Mouse (Mus musculus) retina, postnatal 1 day (tissue): Measurements from ENCODE around the gene Rufy1.
A peak's percentile ranks its signal among the peaks of the same experiment; 100 is the strongest.
"Not testable (repeated sequence)": the region's sequence is repeated elsewhere in the genome, so short reads cannot be mapped to it uniquely, and the experiment has no call there.

ENCODE experiments used
- DNase-seq: peaks from one replicate; pipeline ENCODE4 v3.0.0-alpha.2; 2012

Rufy1 gene

GRCm38 (mm10) chr11:50376911-50377891 lies 53.7 kb downstream of the Rufy1 start, which contains the start of gene Hnrnph1:
Gene Hnrnph1 (plus strand): TSS chr11:50376990.
- peak; percentile 99 for DNase-seq

- DNase-seq, result no peak
These were observed 54.7 kb downstream of the Rufy1 start for GRCm38 (mm10) chr11:50376156-50376790.

- no peak for DNase-seq
These were observed 55.5 kb downstream of the Rufy1 start for GRCm38 (mm10) chr11:50375421-50375820.

- DNase-seq, result peak; percentile 52
These were observed 56.5 kb downstream of the Rufy1 start for GRCm38 (mm10) chr11:50374286-50375015.

GRCm38 (mm10) chr11:50373621-50374020 lies 57.3 kb downstream of the Rufy1 start:
- no peak for DNase-seq

GRCm38 (mm10) chr11:50373086-50373485 lies 57.8 kb downstream of the Rufy1 start:
- no peak for DNase-seq

GRCm38 (mm10) chr11:50371911-50372310 lies 59.0 kb downstream of the Rufy1 start:
- no peak for DNase-seq

- DNase-seq, result peak; percentile 87
These were observed 59.5 kb downstream of the Rufy1 start for GRCm38 (mm10) chr11:50371399-50371841.

- DNase-seq, result no peak
These were observed 60.0 kb downstream of the Rufy1 start for GRCm38 (mm10) chr11:50370969-50371368.

GRCm38 (mm10) chr11:50369360-50369911 lies 61.5 kb downstream of the Rufy1 start:
- DNase-seq, result no peak

- DNase-seq, result no peak
These were observed 63.4 kb downstream of the Rufy1 start for GRCm38 (mm10) chr11:50367531-50367930.

- no peak for DNase-seq
These were observed 65.6 kb downstream of the Rufy1 start for GRCm38 (mm10) chr11:50365322-50365721.

- DNase-seq, result peak; percentile 86
These were observed 66.4 kb downstream of the Rufy1 start for GRCm38 (mm10) chr11:50364548-50364947.

GRCm38 (mm10) chr11:50361282-50361681 lies 69.6 kb downstream of the Rufy1 start:
- not testable (repeated sequence) for DNase-seq

GRCm38 (mm10) chr11:50358950-50359861 lies 71.7 kb downstream of the Rufy1 start:
- DNase-seq, result peak; percentile 83

GRCm38 (mm10) chr11:50355395-50355794 lies 75.5 kb downstream of the Rufy1 start:
- DNase-seq, result no peak

GRCm38 (mm10) chr11:50354851-50355250 lies 76.1 kb downstream of the Rufy1 start:
- DNase-seq, result no peak

GRCm38 (mm10) chr11:50354162-50354561 lies 76.8 kb downstream of the Rufy1 start, which contains the start of gene Cby3:
Gene Cby3 (plus strand): TSS chr11:50354462.
- no peak for DNase-seq

- no peak for DNase-seq
These were observed 78.7 kb downstream of the Rufy1 start for GRCm38 (mm10) chr11:50352177-50352576.

GRCm38 (mm10) chr11:50346256-50347032 lies 84.5 kb downstream of the Rufy1 start:
- no peak for DNase-seq

GRCm38 (mm10) chr11:50345486-50345885 lies 85.4 kb downstream of the Rufy1 start:
- no peak for DNase-seq
